Mouse (Mus musculus) layer of hippocampus, adult 9-10 months (tissue): Measurements from ENCODE around the gene Clhc1.

Experiments used
- DNase-seq: peaks from one replicate; pipeline ENCODE4 v3.0.0; 2022; ENCODE audit warnings: low spot score

The Clhc1 gene

GRCm38 (mm10) chr11:29563406-29563805 is 15.7 kb downstream of the Clhc1 start:
- no peak for DNase-seq

- DNase-seq = no peak
Observed at GRCm38 (mm10) chr11:29571536-29571935, 23.8 kb downstream of the Clhc1 start.

- no peak for DNase-seq
Observed at GRCm38 (mm10) chr11:29572656-29573055, 24.9 kb downstream of the Clhc1 start.

- no peak for DNase-seq
Observed at GRCm38 (mm10) chr11:29579610-29580009, 31.9 kb downstream of the Clhc1 start.

GRCm38 (mm10) chr11:29595217-29595616 is 47.5 kb downstream of the Clhc1 start:
- DNase-seq = no peak

- DNase-seq = no peak
Observed at GRCm38 (mm10) chr11:29597159-29597558, 49.4 kb downstream of the Clhc1 start.

GRCm38 (mm10) chr11:29599000-29599399 is 51.2 kb downstream of the Clhc1 start:
- no peak for DNase-seq

GRCm38 (mm10) chr11:29603581-29603980 is 55.8 kb downstream of the Clhc1 start:
- DNase-seq = no peak

- no peak for DNase-seq
Observed at GRCm38 (mm10) chr11:29607465-29607990, 59.8 kb downstream of the Clhc1 start.

DNA sequence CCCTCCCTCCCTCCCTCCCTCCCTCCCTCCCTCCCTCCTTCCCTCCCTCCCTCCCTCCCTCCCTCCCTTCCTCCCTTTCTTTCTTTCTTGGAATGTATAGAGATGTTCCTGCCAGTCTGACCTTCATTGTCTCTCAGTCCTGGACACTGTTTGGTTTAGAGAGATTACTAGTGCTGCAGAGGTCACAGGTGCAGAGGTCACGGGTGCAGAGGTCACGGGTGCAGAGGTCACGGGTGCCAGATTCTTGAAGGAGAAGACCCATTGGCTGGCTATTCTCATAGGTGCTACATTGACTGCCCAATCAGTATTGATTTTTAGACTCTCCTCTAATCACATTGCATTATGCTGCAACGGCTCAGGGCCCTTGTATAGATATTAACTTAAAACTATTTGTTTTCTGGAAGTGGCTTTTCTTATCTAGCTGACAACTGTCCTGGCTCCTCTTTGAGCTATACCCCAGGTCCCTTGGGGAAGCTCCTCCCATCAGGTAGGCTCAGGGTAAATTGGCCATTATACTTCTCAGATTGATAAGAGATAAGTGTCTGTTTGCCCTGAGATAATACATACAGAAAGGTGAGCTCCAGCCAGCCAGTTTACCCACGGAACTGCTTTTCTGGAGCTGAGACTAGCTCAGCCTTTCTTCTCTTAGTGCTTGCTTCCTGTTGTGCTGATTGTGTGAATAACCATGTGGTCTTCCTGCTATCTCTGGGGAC is 62.2 kb downstream of the Clhc1 start:
- DNase-seq = no peak

- no peak for DNase-seq
Observed at GRCm38 (mm10) chr11:29612007-29612406, 64.3 kb downstream of the Clhc1 start.

- DNase-seq = no peak
Observed at GRCm38 (mm10) chr11:29613185-29613735, 65.5 kb downstream of the Clhc1 start.

DNA sequence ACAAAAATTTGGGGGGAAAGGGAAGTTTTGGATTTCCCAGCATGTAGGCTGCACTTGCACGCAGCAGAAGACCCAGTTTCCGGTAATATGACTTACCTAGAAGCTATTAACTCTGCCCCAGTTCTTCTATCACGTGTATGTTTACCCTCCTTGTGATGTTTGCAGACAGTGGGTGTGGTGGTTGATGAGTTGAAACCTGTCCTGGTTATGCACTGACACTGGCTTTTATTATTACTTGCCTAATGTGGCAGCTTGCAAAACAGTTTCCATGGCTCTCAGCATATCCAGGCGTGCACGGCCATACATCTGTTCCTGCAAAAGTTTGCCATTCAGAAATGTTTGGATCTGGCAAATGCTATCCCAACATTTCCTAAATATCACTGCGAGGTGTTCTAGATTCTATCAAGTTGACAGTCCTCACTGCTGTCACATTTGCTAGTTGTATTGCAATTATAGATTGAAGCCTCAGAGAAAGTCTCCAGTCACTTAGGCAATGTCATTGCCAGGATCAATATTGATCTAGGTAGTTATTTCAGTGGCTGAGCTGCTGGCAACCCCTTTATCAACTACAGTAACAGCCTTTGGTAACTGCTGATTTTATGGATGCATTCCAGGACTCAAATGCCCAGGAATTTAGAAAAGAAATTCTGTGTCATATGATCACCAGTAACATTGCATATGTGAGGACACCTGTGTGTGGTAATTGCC is 66.6 kb downstream of the Clhc1 start:
- DNase-seq = no peak

GRCm38 (mm10) chr11:29622030-29622790 is 74.5 kb downstream of the Clhc1 start:
- DNase-seq = peak; percentile 17

GRCm38 (mm10) chr11:29623327-29623726 is 75.6 kb downstream of the Clhc1 start:
- DNase-seq = no peak

DNA sequence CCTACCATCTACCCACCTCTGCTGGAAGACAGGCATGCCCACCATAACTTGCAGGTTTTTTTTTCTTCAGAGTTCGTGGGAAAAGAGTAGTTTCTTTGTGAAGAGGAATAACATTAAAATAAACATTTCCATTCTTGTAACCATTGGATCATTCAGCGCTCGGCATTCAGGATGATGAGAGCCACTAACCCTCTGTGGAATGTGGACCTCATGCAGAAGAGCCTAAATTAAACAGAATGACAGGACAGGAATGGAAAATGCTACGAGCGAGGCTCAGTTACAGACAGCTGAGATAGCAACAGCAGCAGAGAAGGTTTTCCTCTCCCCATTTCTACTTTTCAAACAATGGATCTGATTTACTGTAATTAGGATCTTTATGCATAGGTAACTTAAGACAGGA is 78.8 kb downstream of the Clhc1 start:
- DNase-seq = no peak

- no peak for DNase-seq
Observed at GRCm38 (mm10) chr11:29627706-29628105, 80.0 kb downstream of the Clhc1 start.
